Mouse (Mus musculus): ENCODE measurements at regions not wholly inside any gene's neighbourhood (a gene's known extent, or its start where the extent isn't known, plus 50 kb on each side); places are given as distances from the start of the nearest gene placed in this dataset.

GRCm38 (mm10) chr1:189141694-189142093 is 134.1 kb upstream of the Kctd3 start:
- TF ChIP-seq CTCF (IDR thresholded peaks at IDR 0.05; ENCODE audit: low read depth, low read length): no peak
- TF ChIP-seq GATA1 (IDR thresholded peaks at IDR 0.05; ENCODE audit: borderline replicate concordance, low read length): no peak
